Mouse (Mus musculus) limb, embryonic 15.5 days (tissue): Measurements from ENCODE around the gene Gpr19. TPM values are rescaled to one million over a fixed set of nuclear protein-coding genes. Genes with fewer than 3 reads are reported as not detected.

ENCODE experiments used
- ATAC-seq: fragments of 200-750 bp; cut with Nextera tagmentation; 2 replicates; pipeline ENCODE4 v1.8.0; 2017; ENCODE audit warnings: low read depth, moderate TSS enrichment; ENCODE audit not compliant: insufficient number of reproducible peaks, low FRiP score, low TSS enrichment
- H3K27ac ChIP-seq: fragments of 300-500 bp; sonication (generic); 2 replicates; pipeline ENCODE4 v1.5.1; 2015; ENCODE audit warnings: moderate library complexity, mild to moderate bottlenecking, inconsistent platforms
- H3K27me3 ChIP-seq: fragments of 300-500 bp; sonication (generic); 2 replicates; pipeline ENCODE4 v1.6.1; 2015; ENCODE audit warnings: inconsistent platforms
- H3K36me3 ChIP-seq: fragments of 300-500 bp; sonication (generic); 2 replicates; pipeline ENCODE4 v1.6.1; 2015; ENCODE audit warnings: inconsistent platforms
- H3K4me1 ChIP-seq: fragments of 300-500 bp; sonication (generic); 2 replicates; pipeline ENCODE4 v1.6.1; 2015; ENCODE audit warnings: inconsistent platforms
- H3K4me2 ChIP-seq: fragments of 300-500 bp; sonication (generic); 2 replicates; pipeline ENCODE4 v1.6.1; 2015; ENCODE audit warnings: mild to moderate bottlenecking, inconsistent platforms
- H3K4me3 ChIP-seq: fragments of 300-500 bp; sonication (generic); 2 replicates; pipeline ENCODE4 v1.5.1; 2015; ENCODE audit warnings: mild to moderate bottlenecking, inconsistent platforms
- H3K9ac ChIP-seq: fragments of 300-500 bp; sonication (generic); 2 replicates; pipeline ENCODE4 v1.6.1; 2015; ENCODE audit warnings: inconsistent platforms
- H3K9me3 ChIP-seq: fragments of 300-500 bp; sonication (generic); 2 replicates; pipeline ENCODE4 v1.6.1; 2016; ENCODE audit warnings: inconsistent platforms
- WGBS: fragments of 180-500 bp; shearing (Covaris S2); methylation state at CpG from one replicate; pipeline ENCODE4 v1.1.7; 2015; 5-methylcytosine and 5-hydroxymethylcytosine counted together
- polyA plus RNA-seq: library from polyadenylated mRNA; unstranded; fragments of >200 nt; fragmentation: Nextera tagmentation; extraction: Ambion mirVana; gene quantifications from 2 replicates; pipeline ENCODE4 v1.2.1, GENCODE M21; 2015

Gpr19 gene
- polyA plus RNA-seq, 1 experiment from 2014 or later, result 7.2 TPM

GRCm38 (mm10) chr6:134840346-134840745 is 58.0 kb downstream of the Gpr19 start:
- Histone ChIP-seq H3K36me3 (0 out of 2 replicates have a peak, but pooled peaks cover 2% of the 10 kb centered on the region), H3K4me3 (no peak overlapping the region), H3K9me3 (no peaks in the 10 kb centered on the region), H3K9ac (no peak overlapping the region), H3K4me2 (no peak overlapping the region), H3K4me1 (no peaks in the 10 kb centered on the region), H3K27me3 (no peaks in the 10 kb centered on the region), H3K27ac (no peak overlapping the region)
- ATAC-seq, result no peak
- WGBS, result 66% methylated on average over 2 of the region's 2 CpGs

GRCm38 (mm10) chr6:134838111-134838510 is 60.3 kb downstream of the Gpr19 start:
- H3K9me3 ChIP-seq, result no peaks in the 10 kb centered on the region
- H3K36me3 ChIP-seq, result 0 out of 2 replicates have a peak, but pooled peaks cover 2% of the 10 kb centered on the region
- no peak for ATAC-seq
- no peak overlapping the region for H3K9ac ChIP-seq
- H3K4me2 ChIP-seq, result no peak overlapping the region
- H3K4me1 ChIP-seq, result no peaks in the 10 kb centered on the region
- H3K4me3 ChIP-seq, result no peak overlapping the region
- no peak overlapping the region for H3K27ac ChIP-seq
- H3K27me3 ChIP-seq, result no peaks in the 10 kb centered on the region
- 93% methylated on average over 4 of the region's 4 CpGs for WGBS

- WGBS, result 69% methylated on average over 9 of the region's 9 CpGs
- Histone ChIP-seq H3K27ac (no peak overlapping the region), H3K27me3 (no peaks in the 10 kb centered on the region), H3K9ac (no peak overlapping the region), H3K4me3 (no peak overlapping the region), H3K9me3 (no peaks in the 10 kb centered on the region), H3K36me3 (0 out of 2 replicates have a peak, but pooled peaks cover 2% of the 10 kb centered on the region), H3K4me1 (no peaks in the 10 kb centered on the region), H3K4me2 (no peak overlapping the region)
- ATAC-seq, result no peak
Measured at GRCm38 (mm10) chr6:134834585-134835251, 63.7 kb downstream of the Gpr19 start.

GRCm38 (mm10) chr6:134830776-134831175 is 67.6 kb downstream of the Gpr19 start:
- WGBS, result 3% methylated on average over 10 of the region's 10 CpGs
- Histone ChIP-seq H3K4me3 (peak overlapping the region; percentile 76), H3K27me3 (no peaks in the 10 kb centered on the region), H3K9me3 (no peaks in the 10 kb centered on the region), H3K9ac (peak overlapping the region; percentile 69; the same call in 1 of the 2 replicates), H3K4me2 (peak overlapping the region; percentile 80), H3K27ac (no peak overlapping the region; the same call in 1 of the 2 replicates), H3K4me1 (peaks cover 8% of the 10 kb centered on the region; the same call in 1 of the 2 replicates), H3K36me3 (no peaks in the 10 kb centered on the region)
- ATAC-seq, result no peak

GRCm38 (mm10) chr6:134829786-134830700 is 68.3 kb downstream of the Gpr19 start, which contains the start of gene Crebl2:
Gene Crebl2 (plus strand): TSS chr6:134830154.
- Histone ChIP-seq H3K9me3 (no peaks in the 10 kb centered on the region), H3K27ac (peak within 1 kb of the TSS; percentile 91), H3K9ac (peak within 1 kb of the TSS; percentile 69), H3K4me3 (peak within 1 kb of the TSS; percentile 76), H3K4me1 (peaks cover 8% of the 10 kb centered on the region; the same call in 1 of the 2 replicates), H3K27me3 (no peaks in the 10 kb centered on the region), H3K4me2 (peak within 1 kb of the TSS; percentile 80), H3K36me3 (no peaks in the 10 kb centered on the region)
- WGBS, result under 1% methylated on average over 50 of the region's 58 CpGs
- ATAC-seq, result peak; percentile 96

GRCm38 (mm10) chr6:134822844-134823243 is 75.5 kb downstream of the Gpr19 start:
- H3K27me3 ChIP-seq, result no peaks in the 10 kb centered on the region
- H3K36me3 ChIP-seq, result no peaks in the 10 kb centered on the region
- no peak overlapping the region for H3K4me2 ChIP-seq
- H3K4me3 ChIP-seq, result no peak overlapping the region
- WGBS, result 68% methylated on average over 10 of the region's 10 CpGs
- ATAC-seq, result no peak
- H3K27ac ChIP-seq, result no peak overlapping the region
- no peaks in the 10 kb centered on the region for H3K9me3 ChIP-seq
- no peak overlapping the region for H3K9ac ChIP-seq
- no peaks in the 10 kb centered on the region; the same call in 1 of the 2 replicates for H3K4me1 ChIP-seq

- no peaks in the 10 kb centered on the region for H3K27me3 ChIP-seq
- no peak overlapping the region for H3K4me3 ChIP-seq
- H3K4me2 ChIP-seq, result no peak overlapping the region
- no peaks in the 10 kb centered on the region for H3K36me3 ChIP-seq
- no peak overlapping the region for H3K9ac ChIP-seq
- 58% methylated on average over 6 of the region's 6 CpGs for WGBS
- no peak for ATAC-seq
- H3K4me1 ChIP-seq, result peaks cover 5% of the 10 kb centered on the region
- H3K27ac ChIP-seq, result no peak overlapping the region
- no peaks in the 10 kb centered on the region for H3K9me3 ChIP-seq
Measured at GRCm38 (mm10) chr6:134820411-134820810, 78.0 kb downstream of the Gpr19 start.

GRCm38 (mm10) chr6:134819741-134820140 is 78.6 kb downstream of the Gpr19 start:
- H3K27ac ChIP-seq, result no peak overlapping the region
- no peaks in the 10 kb centered on the region for H3K9me3 ChIP-seq
- ATAC-seq, result no peak
- no peak overlapping the region for H3K4me3 ChIP-seq
- peaks cover 5% of the 10 kb centered on the region for H3K4me1 ChIP-seq
- H3K27me3 ChIP-seq, result no peaks in the 10 kb centered on the region
- WGBS, result 54% methylated on average over 5 of the region's 5 CpGs
- no peaks in the 10 kb centered on the region for H3K36me3 ChIP-seq
- no peak overlapping the region for H3K4me2 ChIP-seq
- H3K9ac ChIP-seq, result no peak overlapping the region

Other genes with a start within 250 kb of the Gpr19 start
- 21.5 and 22.6 TPM in 2 replicates for gene Dusp16, start 106.0 kb downstream of the Gpr19 start, polyA plus RNA-seq
- 3.3 and 3.9 TPM in 2 replicates for gene Crebl2, start 68.4 kb downstream of the Gpr19 start, polyA plus RNA-seq
- 19.4 and 20.5 TPM in 2 replicates for gene Cdkn1b, start 21.8 kb upstream of the Gpr19 start, polyA plus RNA-seq
- 5.4 and 5.9 TPM in 2 replicates for gene Apold1, start 83.1 kb upstream of the Gpr19 start, polyA plus RNA-seq
- gene Ddx47, start 113.0 kb upstream of the Gpr19 start, polyA plus RNA-seq, result 101 and 104 TPM in 2 replicates
- gene Gprc5a, start 167.1 kb upstream of the Gpr19 start, polyA plus RNA-seq, result 10.0 and 11.8 TPM in 2 replicates
- gene Gprc5d, start 219.7 kb upstream of the Gpr19 start, polyA plus RNA-seq, result 0.17 TPM in 1 of 2 replicates, not detected in the other